Mouse (Mus musculus) layer of hippocampus, adult 2 months (tissue): Measurements from ENCODE around the gene Gnl3l. TPM values are rescaled to one million over a fixed set of nuclear protein-coding genes. Genes with fewer than 3 reads are reported as not detected.

Experiments used
- DNase-seq, 2 experiments: peaks; one replicate each; pipeline ENCODE4 v3.0.0; 2022; ENCODE audit warnings: low spot score in 2 of 2
- H3K27ac ChIP-seq: fragments of 200-600 bp; 2 replicates; pipeline ENCODE4 v1.8.1; 2022
- H3K4me3 ChIP-seq: fragments of 200-600 bp; 2 replicates; pipeline ENCODE4 v1.8.1; 2022; ENCODE audit warnings: mild to moderate bottlenecking
- CTCF ChIP-seq: fragments of 200-600 bp; conservative IDR thresholded peaks from 2 replicates; pipeline ENCODE4 v1.8.1; 2022; ENCODE audit warnings: antibody characterized with exemption, mild to moderate bottlenecking, moderate library complexity
- long read RNA-seq, 2 experiments: library from polyadenylated mRNA; stranded (forward); transcript quantifications; one replicate each; pipeline ENCODE4 v2.0.0; 2021; ENCODE audit warnings: borderline mapping rate in 2 of 2
- total RNA-seq, 2 experiments: library from RNA; stranded (reverse); gene quantifications; 2 replicates each; pipeline ENCODE4 v1.2.3; 2021

Gene Gnl3l
- 100 to 1,000 TPM; 182 to 208 TPM for total RNA-seq
- long read RNA-seq, experiment 1, full-length matches to known transcripts: 18 of 36 reads
- long read RNA-seq, experiment 1, partial matches to known transcripts: 5 of 36 reads
- long read RNA-seq, experiment 1, other reads (novel, unspliced or antisense): 13 of 36 reads
- long read RNA-seq, experiment 2, full-length matches to known transcripts: 56 of 100 reads
- long read RNA-seq, experiment 2, partial matches to known transcripts: 15 of 100 reads
- long read RNA-seq, experiment 2, other reads (novel, unspliced or antisense): 29 of 100 reads

DNA sequence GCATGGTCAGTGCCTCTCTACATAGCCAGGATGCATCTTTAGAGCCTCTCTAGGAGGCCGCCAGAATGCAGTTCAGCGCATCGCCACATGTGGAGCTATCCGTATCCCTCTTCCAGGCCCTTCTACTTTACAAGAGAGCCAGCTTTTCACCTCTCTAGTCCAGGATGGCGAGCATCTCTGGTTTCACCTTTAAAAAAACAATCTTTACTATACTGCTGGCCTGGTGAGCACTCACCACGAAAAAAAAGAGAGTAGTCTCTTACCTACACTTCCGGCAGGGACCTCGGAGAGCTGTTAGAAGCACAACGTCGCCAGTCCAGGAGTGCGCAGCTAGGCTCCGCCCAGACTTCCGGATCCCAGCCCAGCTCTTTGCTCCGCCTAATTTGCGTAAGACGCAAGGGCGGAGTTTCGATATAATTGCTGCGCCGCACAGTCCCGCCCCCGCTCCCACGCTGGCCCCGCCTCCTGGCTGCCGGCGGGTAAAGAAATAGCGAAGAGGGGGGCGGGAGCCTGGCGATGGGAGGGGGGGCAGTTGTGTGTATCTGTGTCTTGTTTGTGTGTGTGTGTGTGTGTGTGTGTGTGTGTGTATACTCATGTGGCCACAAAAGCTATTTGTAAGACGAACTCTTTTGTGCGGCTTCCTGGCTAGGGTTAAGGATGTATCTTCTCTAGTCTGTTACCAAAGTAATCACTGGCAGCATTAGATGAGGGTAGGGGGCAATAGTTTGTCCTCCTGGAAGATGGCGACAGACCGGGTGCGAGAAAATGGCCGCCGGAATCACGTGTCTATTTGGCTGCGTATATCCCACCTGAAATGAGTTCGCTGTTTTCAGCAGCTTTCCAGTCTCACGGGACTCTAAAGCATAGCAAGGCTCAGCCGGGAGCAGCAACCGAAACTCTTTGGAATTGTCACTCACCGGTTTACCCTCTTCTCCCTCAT lies at the start of gene Gnl3l:
Gnl3l (minus strand) TSS at position 385 of the 940 bp plus-strand sequence.
- TF ChIP-seq CTCF: peak; percentile 86
- peak; percentile 82 to 88 for DNase-seq
- H3K4me3 ChIP-seq: peak within 1 kb of the TSS; percentile 70
- H3K27ac ChIP-seq: peak within 1 kb of the TSS; percentile 86

DNA sequence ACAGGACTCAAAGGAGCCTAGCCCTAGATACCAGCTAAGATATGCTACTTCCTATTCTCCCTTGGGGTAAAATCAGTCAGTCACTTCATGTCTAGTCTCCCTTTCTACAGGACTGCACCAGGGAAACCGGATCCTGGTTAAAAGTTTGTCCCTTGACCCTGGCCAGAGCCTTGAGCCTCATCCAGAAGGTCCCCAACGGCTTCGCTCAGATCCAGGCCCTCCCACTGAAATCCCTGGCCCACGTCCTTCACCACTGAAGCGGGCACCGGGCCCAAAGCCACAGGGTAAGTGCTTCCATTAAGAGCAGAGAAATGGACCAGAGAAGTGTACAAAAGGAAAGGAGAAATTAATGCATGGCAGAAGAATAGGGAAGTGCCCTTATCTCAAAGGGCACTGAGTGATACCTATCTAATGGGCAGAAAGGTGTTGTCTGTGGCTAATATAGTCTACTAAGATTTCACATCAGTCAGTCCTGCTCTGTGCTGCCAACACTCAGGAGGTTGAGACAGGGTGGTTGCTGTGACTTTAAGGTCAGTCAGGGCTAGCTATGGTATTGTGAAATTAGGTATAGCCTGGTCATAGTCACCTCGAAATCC lies 49.0 kb upstream of the Gnl3l start:
- no peak for DNase-seq
- Histone ChIP-seq H3K27ac (no peak overlapping the region), H3K4me3 (no peak overlapping the region)
- no peak for TF ChIP-seq CTCF

DNA sequence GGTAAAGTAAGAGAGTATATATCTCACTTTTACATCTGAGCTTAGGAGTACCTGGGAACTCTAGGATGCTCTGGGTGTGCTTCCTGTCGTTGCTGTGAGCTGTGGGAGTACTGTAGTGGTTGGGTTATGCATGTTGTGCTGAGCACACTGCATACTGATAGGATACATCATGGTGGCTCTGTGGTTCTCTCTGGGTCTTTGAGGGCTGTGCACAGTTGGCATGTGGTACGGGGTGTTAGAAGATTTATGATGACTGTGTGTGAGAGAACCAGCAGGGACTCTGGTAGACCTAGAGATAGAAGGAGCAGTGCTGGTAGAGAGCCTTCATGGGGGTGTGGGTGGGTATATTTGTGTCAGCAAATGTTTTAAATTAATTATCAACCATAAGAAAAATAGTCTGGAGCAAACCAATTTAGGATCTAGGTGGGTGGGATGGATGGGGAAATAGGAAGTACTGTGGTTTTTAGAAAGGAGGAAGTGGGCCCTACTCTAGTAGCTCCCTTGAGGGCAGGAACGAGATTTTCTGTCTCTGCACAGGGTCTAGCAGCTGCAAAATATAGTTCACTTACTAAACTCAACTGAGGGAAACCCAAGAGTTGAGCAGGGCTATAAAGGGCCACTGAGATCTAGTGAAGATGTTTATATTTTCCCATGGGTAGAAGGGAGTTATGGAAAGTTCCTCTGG lies 44.6 kb upstream of the Gnl3l start:
- no peak overlapping the region for H3K27ac ChIP-seq
- H3K4me3 ChIP-seq: no peak overlapping the region
- no peak for DNase-seq
- TF ChIP-seq CTCF: no peak

DNA sequence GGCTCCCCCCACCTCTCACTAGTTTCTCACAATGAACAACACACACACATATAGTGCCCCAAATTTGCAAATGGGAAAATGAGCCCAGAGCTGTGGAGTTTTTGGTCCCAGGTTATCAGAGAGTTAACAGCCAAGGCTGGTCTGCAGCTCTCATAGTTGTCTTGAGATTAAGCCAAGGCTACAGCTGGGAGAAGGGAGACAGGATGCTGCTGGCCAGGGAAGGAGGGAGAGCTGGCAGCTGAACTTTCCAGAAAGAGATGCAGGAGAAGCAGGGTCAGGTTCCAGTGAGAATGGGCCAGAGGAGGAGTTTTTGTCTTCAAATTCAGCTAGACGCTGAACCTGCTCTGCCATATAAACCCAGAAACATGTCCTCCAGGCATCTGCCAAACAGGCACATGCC lies 42.2 kb upstream of the Gnl3l start:
- TF ChIP-seq CTCF: no peak
- Histone ChIP-seq H3K27ac (no peak overlapping the region), H3K4me3 (no peak overlapping the region)
- no peak for DNase-seq

DNA sequence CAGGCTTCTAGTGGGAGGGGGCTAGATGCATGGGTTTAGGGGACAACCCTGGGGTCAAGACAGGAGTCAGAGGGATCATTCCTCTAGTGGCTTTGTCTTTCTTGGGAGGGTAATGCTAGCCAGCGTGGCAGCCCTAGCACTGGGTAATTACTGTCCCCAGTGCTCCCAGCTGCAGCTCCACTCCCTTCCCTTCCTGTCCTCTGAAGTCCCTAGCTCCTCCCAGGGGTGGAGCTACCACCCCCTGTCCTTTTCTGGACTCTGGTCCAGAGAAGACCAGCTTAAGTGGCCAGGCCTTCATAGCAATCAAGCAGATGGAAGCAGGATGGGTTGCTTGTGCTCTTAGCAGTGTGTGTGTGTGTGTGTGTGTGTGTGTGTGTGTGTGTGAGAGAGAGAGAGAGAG lies 38.4 kb upstream of the Gnl3l start:
- no peak for DNase-seq
- TF ChIP-seq CTCF: no peak
- no peak overlapping the region for H3K27ac ChIP-seq
- no peak overlapping the region for H3K4me3 ChIP-seq

DNA sequence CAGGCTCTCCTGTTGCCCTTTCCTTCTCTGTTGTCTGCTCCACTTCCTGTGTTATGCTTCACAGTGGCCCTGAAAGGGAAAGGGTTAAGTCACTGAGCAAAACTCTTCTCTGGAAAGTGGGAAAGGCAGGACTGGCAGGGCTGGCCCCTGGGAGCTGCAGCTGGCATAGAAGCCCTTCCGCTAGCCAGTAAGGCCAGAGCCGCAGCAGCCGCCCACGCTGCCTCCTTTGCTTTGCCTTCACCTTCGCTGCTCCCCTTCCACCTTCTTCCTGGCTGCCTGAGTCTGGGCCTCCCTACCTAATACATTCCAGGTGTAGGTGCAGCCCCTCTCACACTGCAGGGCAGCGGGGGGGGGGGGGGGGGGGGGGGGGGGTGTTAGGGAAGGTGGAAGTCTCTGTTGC lies 37.4 kb upstream of the Gnl3l start:
- H3K27ac ChIP-seq: no peak overlapping the region
- no peak overlapping the region for H3K4me3 ChIP-seq
- TF ChIP-seq CTCF: no peak
- DNase-seq: no peak

DNA sequence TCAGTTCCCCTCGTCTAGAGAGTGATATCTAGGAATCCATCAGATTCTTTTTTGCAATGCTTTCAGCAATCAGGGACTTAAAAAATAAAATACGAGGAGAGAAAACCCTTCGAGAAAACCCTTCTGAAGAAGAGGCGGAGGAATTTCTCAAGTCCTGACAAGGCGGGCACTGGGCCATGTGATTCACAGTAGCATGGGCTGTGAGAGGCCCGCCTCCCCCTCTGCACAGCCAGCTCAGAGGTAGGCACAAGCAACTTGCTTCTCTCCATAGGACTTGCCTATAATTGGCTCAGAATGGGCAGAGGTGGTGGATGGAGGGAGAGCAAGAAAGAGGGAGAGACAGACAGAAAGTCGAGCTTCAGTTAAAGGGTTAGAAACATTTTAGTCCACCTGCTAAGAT lies 33.2 kb upstream of the Gnl3l start:
- peak; percentile 17 to 34 for DNase-seq
- TF ChIP-seq CTCF: no peak
- Histone ChIP-seq H3K27ac (no peak overlapping the region), H3K4me3 (no peak overlapping the region)

DNA sequence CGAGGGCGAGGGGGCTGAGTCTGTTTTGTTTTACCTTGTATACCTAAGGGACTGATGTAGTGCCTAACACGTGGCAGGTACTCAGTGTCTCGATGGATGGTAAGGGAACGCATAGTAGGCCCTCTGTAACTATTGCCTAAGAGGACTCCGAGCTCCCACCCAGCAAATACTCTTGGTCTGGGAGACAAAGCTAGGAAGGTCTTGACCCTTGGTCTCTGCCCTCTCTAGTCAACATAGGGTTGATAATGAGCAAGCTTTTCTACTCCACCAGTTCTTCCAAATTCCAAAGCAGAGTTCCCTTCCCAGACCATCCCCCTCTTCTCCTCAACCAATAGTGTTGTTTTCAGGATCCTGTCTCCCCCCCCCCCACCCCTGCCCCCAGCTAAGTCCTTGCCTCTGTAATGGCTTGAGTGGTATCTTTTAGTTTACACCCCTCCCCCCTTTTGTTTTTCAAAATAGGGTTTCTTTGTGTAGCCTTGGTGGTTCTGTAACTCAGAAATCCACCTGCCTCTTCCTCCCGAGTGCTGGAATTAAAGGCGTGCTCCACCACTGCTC lies 32.6 kb upstream of the Gnl3l start:
- Histone ChIP-seq H3K27ac (no peak overlapping the region), H3K4me3 (no peak overlapping the region; the same call in 1 of the 2 replicates)
- no peak for DNase-seq
- TF ChIP-seq CTCF: no peak

DNA sequence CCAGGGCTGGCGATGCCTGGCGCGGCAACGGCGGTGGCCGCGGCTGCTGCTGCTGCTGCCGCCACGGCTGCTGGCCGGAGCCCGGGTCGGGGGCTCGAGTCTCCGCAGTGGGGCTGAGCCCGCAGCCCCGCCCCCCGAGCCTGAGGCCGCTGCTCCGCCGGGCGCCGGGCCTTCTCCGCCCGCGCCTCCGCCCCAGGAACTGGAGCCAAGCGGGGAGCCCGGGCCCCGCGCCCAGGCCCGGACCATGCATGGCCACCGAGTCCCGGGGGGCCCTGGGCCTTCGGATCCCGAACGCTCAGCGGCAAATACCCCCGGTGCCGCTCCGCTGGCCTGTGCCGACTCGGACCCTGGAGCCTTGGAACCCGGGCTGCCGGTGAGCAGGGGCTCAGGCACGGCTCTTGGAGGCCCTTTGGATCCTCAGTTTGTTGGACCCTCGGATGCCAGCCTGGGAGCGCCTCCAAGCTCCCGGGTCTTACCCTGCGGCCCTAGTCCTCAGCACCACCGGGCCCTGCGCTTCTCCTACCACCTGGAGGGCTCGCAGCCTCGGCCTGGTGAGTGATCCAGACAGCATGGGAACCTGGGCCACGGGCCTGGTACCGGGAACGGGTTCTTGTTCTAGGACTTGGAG lies 30.4 kb upstream of the Gnl3l start:
- DNase-seq: peak in 1 of 2 experiments; percentile 15
- peak overlapping the region; percentile 66 for H3K4me3 ChIP-seq
- peak overlapping the region; percentile 90 for H3K27ac ChIP-seq
- TF ChIP-seq CTCF: no peak

DNA sequence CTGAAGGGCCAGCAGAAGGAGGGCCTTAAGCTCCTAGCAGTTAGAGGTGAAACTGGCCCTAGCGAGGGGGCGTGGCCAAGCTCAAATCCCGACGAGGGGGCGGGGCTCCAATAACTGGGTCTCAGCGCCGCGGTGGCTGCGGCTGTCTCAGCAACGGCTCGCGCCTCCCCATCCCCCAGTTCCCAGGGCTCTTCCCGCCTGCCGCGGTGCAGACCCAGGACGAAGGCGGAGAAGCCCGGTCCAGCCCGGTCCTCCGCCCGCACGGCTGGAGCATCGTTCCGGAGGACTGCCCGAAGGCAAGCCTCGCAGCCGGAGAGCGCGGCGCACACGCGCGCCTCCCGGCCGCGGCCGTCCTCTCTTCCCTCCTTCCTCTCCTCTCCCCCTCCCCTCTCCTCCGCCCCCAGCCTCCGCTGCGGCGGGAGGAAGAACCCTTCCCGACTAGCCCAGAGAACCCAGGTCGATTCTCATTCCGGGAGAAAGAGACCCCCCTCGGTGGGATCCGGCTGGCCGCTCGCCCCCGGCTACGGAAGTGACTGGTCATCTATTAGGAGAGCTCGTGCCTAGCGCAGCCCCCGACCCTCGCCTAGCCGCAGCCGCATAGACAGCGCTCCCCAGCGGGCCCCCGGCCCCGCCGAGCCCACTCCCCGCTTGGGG lies 29.8 kb upstream of the Gnl3l start:
- no peak for TF ChIP-seq CTCF
- peak overlapping the region; percentile 90 for H3K27ac ChIP-seq
- H3K4me3 ChIP-seq: peak overlapping the region; percentile 66
- DNase-seq: peak; percentile 69

DNA sequence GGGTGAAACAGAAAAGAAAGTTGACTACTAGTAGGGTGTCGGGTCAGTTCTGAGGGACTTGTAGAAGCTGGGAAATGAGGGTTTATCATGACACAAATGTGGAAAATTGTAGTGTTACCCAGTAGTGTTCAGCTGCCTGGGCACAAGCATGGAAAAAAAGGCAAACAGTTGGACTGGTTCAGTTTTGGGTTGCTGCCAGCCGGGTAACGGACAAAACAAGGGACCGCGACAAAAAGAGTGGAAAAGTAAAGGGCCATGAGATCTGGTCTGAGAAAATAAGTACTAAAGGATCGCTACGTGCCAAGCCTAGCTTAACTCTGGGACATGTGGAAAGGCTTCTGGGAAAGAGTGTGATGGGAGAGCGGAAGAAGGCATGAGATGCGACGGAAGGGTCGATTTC lies 29.2 kb upstream of the Gnl3l start:
- Histone ChIP-seq H3K4me3 (peak overlapping the region; percentile 66), H3K27ac (peak overlapping the region; percentile 90)
- DNase-seq: no peak
- no peak for TF ChIP-seq CTCF
